Mouse (Mus musculus): ENCODE data around the gene Hephl1. TPM values are rescaled to one million over a fixed set of nuclear protein-coding genes. Genes with fewer than 3 reads are reported as not detected.

Gene Hephl1
- polyA plus RNA-seq, 1 experiment from 2014 or later: not detected

DNA sequence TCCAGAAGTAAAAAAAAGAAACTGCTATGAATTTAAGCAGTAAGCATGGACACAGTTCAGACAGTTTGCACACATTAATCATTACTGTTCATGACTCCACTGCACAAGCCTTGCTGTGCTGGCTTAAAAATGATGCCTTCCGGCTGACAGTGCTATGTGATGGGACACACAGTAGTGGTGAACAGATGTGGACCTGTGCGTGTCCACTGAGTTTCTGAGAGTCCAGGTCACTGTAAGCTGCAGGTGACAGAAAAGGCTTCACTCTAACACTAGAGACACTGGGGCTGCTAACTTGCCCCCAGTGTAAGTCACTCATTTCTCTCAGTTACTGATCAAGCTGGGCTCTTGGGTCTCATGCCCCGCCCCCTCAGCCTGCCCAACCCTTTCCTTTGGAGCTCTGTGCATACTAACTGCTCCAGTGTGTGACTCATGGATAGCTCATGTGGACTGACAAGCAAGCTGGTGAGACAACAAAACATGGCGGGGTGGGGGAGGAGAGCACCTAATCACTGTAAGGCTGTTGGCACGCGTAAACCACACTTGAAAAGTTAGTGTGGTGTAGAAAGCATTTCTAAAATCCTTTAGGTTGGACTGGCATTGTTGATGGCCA, 43.1 kb downstream of the Hephl1 start:
- Histone ChIP-seq H3K4me3 (replicated peaks; ENCODE audit: low read depth, low read length) (no peak overlapping the region), H3K27ac (replicated peaks; ENCODE audit: low read depth, low read length) (no peak overlapping the region), H3K27me3 (ENCODE audit: control insufficient read depth, insufficient read depth, low read length) (no peaks in the 10 kb centered on the region), H3K36me3 (ENCODE audit: control insufficient read depth, insufficient read depth, low read length) (no peaks in the 10 kb centered on the region), H3K9ac (replicated peaks; ENCODE audit: low read length) (no peak overlapping the region), H3K9me3 (ENCODE audit: control insufficient read depth, low read length) (no peaks in the 10 kb centered on the region), H3K4me1 (ENCODE audit: control insufficient read depth, insufficient read depth, low read length) (no peaks in the 10 kb centered on the region), H3K4me2 (ENCODE audit: low read length) (no peak overlapping the region)
- DNase-seq (no peak), ATAC-seq (ENCODE audit: low FRiP score, low TSS enrichment) (no peak)
- 86% methylated on average over 6 of the region's 6 CpGs for WGBS

DNA sequence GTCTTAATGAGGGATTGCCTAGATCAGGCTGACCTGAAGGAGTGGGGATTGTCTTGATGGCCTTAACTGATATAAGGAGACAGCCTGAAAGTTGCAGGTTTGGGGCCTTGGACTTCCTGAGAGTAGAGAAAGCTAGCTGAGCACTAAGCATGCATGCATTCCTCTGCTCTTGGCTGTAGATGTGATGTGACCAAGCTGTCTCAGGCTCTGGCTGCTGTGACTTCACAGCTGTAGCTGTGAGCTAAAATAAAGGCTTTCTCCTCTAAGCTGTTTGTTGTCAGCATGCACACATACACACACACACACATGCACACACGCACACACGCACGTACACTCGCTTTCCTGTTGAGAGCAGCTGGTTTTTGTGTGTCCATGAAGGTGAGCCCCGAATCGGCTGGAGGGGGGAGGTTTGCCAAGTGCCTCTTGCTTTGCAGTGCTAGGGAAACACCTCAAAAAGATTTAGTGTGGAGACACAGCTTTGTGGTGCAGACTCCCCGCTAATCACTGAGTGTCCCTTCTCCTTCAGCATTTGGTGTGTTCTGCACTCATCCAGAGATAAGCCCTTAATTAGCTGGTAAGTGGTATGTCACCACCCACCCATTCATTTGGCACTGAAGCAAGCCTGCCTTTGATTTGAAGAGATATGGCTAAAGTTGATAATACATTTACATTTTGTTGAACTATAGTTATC, 43.8 kb downstream of the Hephl1 start:
- H3K27me3 ChIP-seq (ENCODE audit: control insufficient read depth, insufficient read depth, low read length): no peaks in the 10 kb centered on the region
- no peak overlapping the region for H3K4me2 ChIP-seq (ENCODE audit: low read length)
- H3K27ac ChIP-seq (replicated peaks; ENCODE audit: low read depth, low read length): no peak overlapping the region
- no peaks in the 10 kb centered on the region for H3K9me3 ChIP-seq (ENCODE audit: control insufficient read depth, low read length)
- H3K36me3 ChIP-seq (ENCODE audit: control insufficient read depth, insufficient read depth, low read length): no peaks in the 10 kb centered on the region
- WGBS: 90% methylated on average over 7 of the region's 7 CpGs
- no peak overlapping the region for H3K4me3 ChIP-seq (replicated peaks; ENCODE audit: low read depth, low read length)
- H3K9ac ChIP-seq (replicated peaks; ENCODE audit: low read length): no peak overlapping the region
- no peak for DNase-seq
- no peak for ATAC-seq (ENCODE audit: low FRiP score, low TSS enrichment)
- no peaks in the 10 kb centered on the region for H3K4me1 ChIP-seq (ENCODE audit: control insufficient read depth, insufficient read depth, low read length)

DNA sequence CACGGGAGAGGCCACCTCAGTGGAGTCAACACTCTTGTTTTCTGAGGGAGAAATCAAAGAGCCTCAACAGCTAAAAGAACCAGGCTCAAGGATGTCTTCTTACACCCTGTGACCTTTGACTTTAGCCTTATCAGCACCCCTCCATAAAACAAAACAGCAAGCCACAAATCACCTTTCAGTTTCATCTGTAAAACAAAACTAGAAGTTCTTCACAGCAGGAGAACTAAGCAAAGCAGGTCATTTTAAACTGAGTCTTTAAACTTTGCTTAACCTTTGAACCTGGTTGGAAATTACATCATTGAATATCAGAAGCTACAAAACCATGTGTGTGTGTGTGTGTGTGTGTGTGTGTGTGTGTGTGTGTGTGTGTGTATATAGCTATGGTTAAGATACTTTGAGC, 47.7 kb downstream of the Hephl1 start:
- H3K4me1 ChIP-seq (ENCODE audit: control insufficient read depth, insufficient read depth, low read length): no peaks in the 10 kb centered on the region
- H3K27me3 ChIP-seq (ENCODE audit: control insufficient read depth, insufficient read depth, low read length): no peaks in the 10 kb centered on the region
- no peak overlapping the region for H3K4me3 ChIP-seq (replicated peaks; ENCODE audit: low read depth, low read length)
- ATAC-seq (ENCODE audit: low FRiP score, low TSS enrichment) (no peak), DNase-seq (no peak)
- no peak overlapping the region for H3K4me2 ChIP-seq (ENCODE audit: low read length)
- no peaks in the 10 kb centered on the region for H3K9me3 ChIP-seq (ENCODE audit: control insufficient read depth, low read length)
- H3K27ac ChIP-seq (replicated peaks; ENCODE audit: low read depth, low read length): no peak overlapping the region
- H3K36me3 ChIP-seq (ENCODE audit: control insufficient read depth, insufficient read depth, low read length): no peaks in the 10 kb centered on the region
- 9% methylated on average over 1 of the region's 1 CpGs for WGBS
- no peak overlapping the region for H3K9ac ChIP-seq (replicated peaks; ENCODE audit: low read length)

DNA sequence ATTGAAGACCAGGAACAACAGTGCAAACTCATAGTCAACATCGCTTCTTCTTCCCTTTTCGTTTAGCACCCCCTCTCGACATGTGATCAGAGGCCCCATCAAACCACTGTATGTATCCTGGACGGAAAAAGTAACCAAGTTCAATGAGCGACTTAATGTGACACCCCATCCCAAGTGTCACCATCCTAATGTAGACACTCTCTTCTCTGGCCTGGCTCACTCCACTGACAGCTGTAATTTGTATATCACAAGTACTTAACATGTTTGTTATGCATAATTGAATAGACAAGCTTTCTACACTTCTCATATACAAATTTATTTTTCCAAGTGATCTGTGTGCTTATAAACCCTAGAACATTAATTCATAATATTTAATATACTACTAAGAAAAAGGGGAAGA, 51.1 kb downstream of the Hephl1 start:
- no peak overlapping the region for H3K4me2 ChIP-seq (ENCODE audit: low read length)
- WGBS: 89% methylated on average over 5 of the region's 5 CpGs
- no peak for ATAC-seq (ENCODE audit: low FRiP score, low TSS enrichment)
- H3K9ac ChIP-seq (replicated peaks; ENCODE audit: low read length): no peak overlapping the region
- no peaks in the 10 kb centered on the region for H3K27me3 ChIP-seq (ENCODE audit: control insufficient read depth, insufficient read depth, low read length)
- H3K36me3 ChIP-seq (ENCODE audit: control insufficient read depth, insufficient read depth, low read length): no peaks in the 10 kb centered on the region
- H3K27ac ChIP-seq (replicated peaks; ENCODE audit: low read depth, low read length): no peak overlapping the region
- H3K4me1 ChIP-seq (ENCODE audit: control insufficient read depth, insufficient read depth, low read length): no peaks in the 10 kb centered on the region
- DNase-seq: no peak
- no peak overlapping the region for H3K4me3 ChIP-seq (replicated peaks; ENCODE audit: low read depth, low read length)
- H3K9me3 ChIP-seq (ENCODE audit: control insufficient read depth, low read length): no peaks in the 10 kb centered on the region

DNA sequence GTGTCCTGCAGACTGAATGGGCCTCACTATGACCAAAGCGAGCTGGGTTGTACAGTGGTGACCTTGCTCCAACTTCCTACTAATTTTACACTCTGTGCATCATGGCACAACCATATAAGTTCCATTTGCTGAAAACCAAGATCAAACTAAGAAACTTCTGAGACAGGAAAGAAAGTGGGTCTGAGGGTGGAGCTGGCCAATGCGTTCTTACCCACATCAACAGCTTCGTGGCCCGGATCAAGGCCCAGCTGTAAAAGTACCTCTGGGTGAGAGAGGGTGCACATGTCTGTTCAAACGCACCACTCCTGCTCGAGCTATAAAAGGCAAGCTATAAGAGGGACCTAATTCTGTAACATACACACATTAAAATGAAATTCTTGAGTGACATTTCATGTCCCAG, 51.9 kb downstream of the Hephl1 start:
- ATAC-seq (ENCODE audit: low FRiP score, low TSS enrichment): no peak
- H3K9me3 ChIP-seq (ENCODE audit: control insufficient read depth, low read length): no peaks in the 10 kb centered on the region
- 84% methylated on average over 6 of the region's 6 CpGs for WGBS
- H3K4me2 ChIP-seq (ENCODE audit: low read length): no peak overlapping the region
- H3K4me3 ChIP-seq (replicated peaks; ENCODE audit: low read depth, low read length): no peak overlapping the region
- no peak overlapping the region for H3K9ac ChIP-seq (replicated peaks; ENCODE audit: low read length)
- DNase-seq: no peak
- H3K27me3 ChIP-seq (ENCODE audit: control insufficient read depth, insufficient read depth, low read length): no peaks in the 10 kb centered on the region
- no peaks in the 10 kb centered on the region for H3K36me3 ChIP-seq (ENCODE audit: control insufficient read depth, insufficient read depth, low read length)
- no peak overlapping the region for H3K27ac ChIP-seq (replicated peaks; ENCODE audit: low read depth, low read length)
- H3K4me1 ChIP-seq (ENCODE audit: control insufficient read depth, insufficient read depth, low read length): no peaks in the 10 kb centered on the region

- Histone ChIP-seq H3K36me3 (ENCODE audit: control insufficient read depth, insufficient read depth, low read length) (0 out of 2 replicates have a peak, but pooled peaks cover 3% of the 10 kb centered on the region), H3K27me3 (ENCODE audit: control insufficient read depth, insufficient read depth, low read length) (no peaks in the 10 kb centered on the region), H3K4me2 (ENCODE audit: low read length) (peak overlapping the region; percentile 69), H3K9me3 (ENCODE audit: control insufficient read depth, low read length) (no peaks in the 10 kb centered on the region), H3K27ac (replicated peaks; ENCODE audit: low read depth, low read length) (peak overlapping the region; percentile 97), H3K4me1 (ENCODE audit: control insufficient read depth, insufficient read depth, low read length) (peaks cover 22% of the 10 kb centered on the region), H3K9ac (replicated peaks; ENCODE audit: low read length) (peak overlapping the region; percentile 97), H3K4me3 (replicated peaks; ENCODE audit: low read depth, low read length) (peak overlapping the region; percentile 82)
- 0 out of 2 replicates have a peak, but pooled peaks have one; percentile 19 for ATAC-seq (ENCODE audit: low FRiP score, low TSS enrichment)
- DNase-seq: peak; percentile 41
- 43% methylated on average over 10 of the region's 10 CpGs for WGBS
These were observed 66.2 kb downstream of the Hephl1 start for GRCm38 (mm10) chr9:15045740-15046139.

DNA sequence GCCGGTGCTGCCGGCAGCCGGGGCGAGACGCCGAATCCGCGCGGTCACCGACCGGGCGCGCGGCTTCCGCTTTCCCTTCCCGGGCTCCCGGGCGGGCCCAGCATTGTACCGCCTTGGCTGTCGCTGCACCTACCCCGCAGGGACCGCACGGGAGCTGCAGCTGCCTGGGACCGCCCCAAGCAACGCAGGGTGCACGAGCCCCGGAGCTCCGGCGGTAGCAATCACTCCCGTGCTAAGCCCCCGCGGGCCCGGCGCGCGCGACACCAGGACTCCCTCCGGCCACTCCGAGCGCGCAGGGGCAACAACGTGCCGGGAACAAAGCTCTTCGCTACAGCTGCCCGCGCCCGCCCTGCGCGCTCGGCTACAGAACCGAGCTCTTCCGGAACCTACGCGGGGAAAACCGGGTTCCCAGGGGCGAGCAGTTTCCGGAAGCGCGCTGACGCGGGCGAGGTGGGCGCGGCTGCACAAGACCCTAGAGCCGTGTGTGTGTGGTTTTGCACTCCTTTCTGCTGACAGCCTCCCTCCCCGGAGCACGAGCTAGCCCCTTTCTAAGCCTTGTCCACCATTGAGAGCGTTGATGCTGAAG, 66.7 kb downstream of the Hephl1 start, which contains the start of gene Panx1:
TSS of gene Panx1 (minus strand) at position 395 of the 586 bp plus-strand sequence.
- Histone ChIP-seq H3K4me1 (ENCODE audit: control insufficient read depth, insufficient read depth, low read length) (peaks cover 22% of the 10 kb centered on the region), H3K4me3 (replicated peaks; ENCODE audit: low read depth, low read length) (peak within 1 kb of the TSS; percentile 82), H3K4me2 (ENCODE audit: low read length) (peak within 1 kb of the TSS; percentile 69), H3K36me3 (ENCODE audit: control insufficient read depth, insufficient read depth, low read length) (0 out of 2 replicates have a peak, but pooled peaks cover 3% of the 10 kb centered on the region), H3K27me3 (ENCODE audit: control insufficient read depth, insufficient read depth, low read length) (no peaks in the 10 kb centered on the region), H3K9me3 (ENCODE audit: control insufficient read depth, low read length) (no peaks in the 10 kb centered on the region), H3K9ac (replicated peaks; ENCODE audit: low read length) (peak within 1 kb of the TSS; percentile 97), H3K27ac (replicated peaks; ENCODE audit: low read depth, low read length) (peak within 1 kb of the TSS; percentile 97)
- ATAC-seq (ENCODE audit: low FRiP score, low TSS enrichment) (peak; percentile 89), DNase-seq (peak; percentile 94)
- WGBS: under 1% methylated on average over 66 of the region's 68 CpGs

DNA sequence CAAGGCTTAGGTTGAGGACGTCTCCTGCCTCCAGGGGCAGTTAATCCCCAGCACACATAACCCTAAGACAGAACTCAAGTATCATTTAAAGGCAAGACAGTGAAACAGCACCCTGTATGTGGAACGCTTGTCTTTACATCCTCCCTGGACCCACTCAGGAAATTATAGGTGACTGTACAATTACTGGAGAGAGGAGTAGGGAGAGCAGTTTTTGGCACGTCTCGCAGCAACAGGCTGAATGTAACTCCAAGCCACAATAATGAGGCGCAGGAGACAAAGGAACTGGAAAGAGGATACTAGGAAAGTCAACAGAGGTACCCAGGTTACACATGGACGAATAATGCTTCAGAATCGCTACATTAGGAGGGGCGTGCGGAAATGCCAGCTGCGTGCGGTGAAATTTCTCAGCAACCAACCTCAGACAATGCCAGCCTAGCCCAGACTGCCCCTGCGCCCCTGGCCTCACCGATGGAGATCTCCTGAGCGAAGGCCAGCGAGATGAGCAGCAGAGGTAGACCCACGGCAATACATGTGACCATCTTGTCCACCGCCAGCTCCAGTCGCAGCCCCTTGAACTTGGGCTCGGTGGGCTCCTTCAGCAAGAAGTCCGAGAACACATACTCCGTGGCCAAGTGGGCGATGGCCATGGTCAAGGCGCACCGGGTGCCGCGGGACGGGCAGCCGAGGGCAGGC, 67.4 kb downstream of the Hephl1 start:
- Histone ChIP-seq H3K9me3 (ENCODE audit: control insufficient read depth, low read length) (no peaks in the 10 kb centered on the region), H3K9ac (replicated peaks; ENCODE audit: low read length) (peak overlapping the region; percentile 97), H3K4me1 (ENCODE audit: control insufficient read depth, insufficient read depth, low read length) (peaks cover 22% of the 10 kb centered on the region), H3K36me3 (ENCODE audit: control insufficient read depth, insufficient read depth, low read length) (0 out of 2 replicates have a peak, but pooled peaks cover 3% of the 10 kb centered on the region), H3K27ac (replicated peaks; ENCODE audit: low read depth, low read length) (peak overlapping the region; percentile 97), H3K27me3 (ENCODE audit: control insufficient read depth, insufficient read depth, low read length) (no peaks in the 10 kb centered on the region), H3K4me2 (ENCODE audit: low read length) (peak overlapping the region; percentile 69), H3K4me3 (replicated peaks; ENCODE audit: low read depth, low read length) (peak overlapping the region; percentile 82)
- ATAC-seq (ENCODE audit: low FRiP score, low TSS enrichment) (peak; percentile 54), DNase-seq (peak; percentile 59)
- WGBS: under 1% methylated on average over 28 of the region's 28 CpGs

All from midbrain, embryonic 14.5 days (tissue).